Mouse (Mus musculus): ENCODE measurements around the gene Fbxl8.

Fbxl8 gene

GRCm38 (mm10) chr8:105303874-105304273 is 39.4 kb downstream of the Fbxl8 start:
- DNase-seq (ENCODE audit: low spot score), result no peak

- DNase-seq (ENCODE audit: low spot score), result no peak
Measured at GRCm38 (mm10) chr8:105304325-105305210, 40.1 kb downstream of the Fbxl8 start.

GRCm38 (mm10) chr8:105305211-105306145 is 41.0 kb downstream of the Fbxl8 start, which contains the start of gene Elmo3:
Gene Elmo3, plus strand, starts transcription at chr8:105305601.
- DNase-seq (ENCODE audit: low spot score), result peak; percentile 31

GRCm38 (mm10) chr8:105306146-105306691 is 41.8 kb downstream of the Fbxl8 start:
- DNase-seq (ENCODE audit: low spot score), result no peak

GRCm38 (mm10) chr8:105307670-105308069 is 43.2 kb downstream of the Fbxl8 start:
- no peak for DNase-seq (ENCODE audit: low spot score)

- no peak for DNase-seq (ENCODE audit: low spot score)
Measured at GRCm38 (mm10) chr8:105308428-105308827, 44.0 kb downstream of the Fbxl8 start.

GRCm38 (mm10) chr8:105309142-105309847 is 44.8 kb downstream of the Fbxl8 start:
- DNase-seq (ENCODE audit: low spot score), result no peak

- DNase-seq (ENCODE audit: low spot score), result no peak
Measured at GRCm38 (mm10) chr8:105310118-105310517, 45.7 kb downstream of the Fbxl8 start.

GRCm38 (mm10) chr8:105311718-105312117 is 47.3 kb downstream of the Fbxl8 start:
- DNase-seq (ENCODE audit: low spot score), result no peak

GRCm38 (mm10) chr8:105312891-105313481 is 48.5 kb downstream of the Fbxl8 start:
- no peak for DNase-seq (ENCODE audit: low spot score)

- DNase-seq (ENCODE audit: low spot score), result no peak
Measured at GRCm38 (mm10) chr8:105313622-105314402, 49.4 kb downstream of the Fbxl8 start.

- DNase-seq (ENCODE audit: low spot score), result no peak
Measured at GRCm38 (mm10) chr8:105315073-105315769, 50.8 kb downstream of the Fbxl8 start.

- no peak for DNase-seq (ENCODE audit: low spot score)
Measured at GRCm38 (mm10) chr8:105317941-105318340, 53.5 kb downstream of the Fbxl8 start.

- no peak for DNase-seq (ENCODE audit: low spot score)
Measured at GRCm38 (mm10) chr8:105318662-105319190, 54.3 kb downstream of the Fbxl8 start.

Data from T-cell, adult 2 months (primary cell).